Mouse (Mus musculus): ENCODE results near the gene Eif4a3. TPM values are rescaled to one million over a fixed set of nuclear protein-coding genes. Genes with fewer than 3 reads are reported as not detected.
"Not testable (repeated sequence)": the region's sequence is repeated elsewhere in the genome, so short reads cannot be mapped to it uniquely, and the experiment has no call there.

The Eif4a3 gene
- total RNA-seq, 2 experiments from 2014 or later: 147 to 181 TPM

GRCm38 (mm10) chr11:119252854-119253541 is 46.9 kb downstream of the Eif4a3 start:
- peak; percentile 77 for ATAC-seq (ENCODE audit: poor library complexity, severe bottlenecking)

GRCm38 (mm10) chr11:119250998-119251397 is 48.9 kb downstream of the Eif4a3 start:
- ATAC-seq (ENCODE audit: poor library complexity, severe bottlenecking): no peak

- ATAC-seq (ENCODE audit: poor library complexity, severe bottlenecking): peak; percentile 85
Measured at GRCm38 (mm10) chr11:119249011-119249410, 50.9 kb downstream of the Eif4a3 start.

GRCm38 (mm10) chr11:119245543-119245942 is 54.3 kb downstream of the Eif4a3 start:
- ATAC-seq (ENCODE audit: poor library complexity, severe bottlenecking): not testable (repeated sequence)

GRCm38 (mm10) chr11:119239480-119239879 is 60.4 kb downstream of the Eif4a3 start:
- ATAC-seq (ENCODE audit: poor library complexity, severe bottlenecking): no peak

Other genes with a start within 250 kb of the Eif4a3 start
- gene Cbx4, start 213.9 kb downstream of the Eif4a3 start, total RNA-seq (2015): 15.3 and 15.5 TPM in 2 replicates
- gene Cbx4, start 213.9 kb downstream of the Eif4a3 start, total RNA-seq (2017): 18.0 and 18.4 TPM in 2 replicates
- gene Tbc1d16, start 71.6 kb downstream of the Eif4a3 start, total RNA-seq (2015): 0.64 and 0.71 TPM in 2 replicates
- 0.53 and 0.59 TPM in 2 replicates for gene Tbc1d16, start 71.6 kb downstream of the Eif4a3 start, total RNA-seq (2017)
- gene Ccdc40, start 71.5 kb downstream of the Eif4a3 start, total RNA-seq (2015): 0.21 and 0.31 TPM in 2 replicates
- gene Ccdc40, start 71.5 kb downstream of the Eif4a3 start, total RNA-seq (2017): 0.65 and 1.1 TPM in 2 replicates
- 9.3 and 16.5 TPM in 2 replicates for gene Gaa, start 32.2 kb downstream of the Eif4a3 start, total RNA-seq (2015)
- 8.0 and 9.8 TPM in 2 replicates for gene Gaa, start 32.2 kb downstream of the Eif4a3 start, total RNA-seq (2017)
- not detected in 2 replicates for gene Card14, start 7.7 kb upstream of the Eif4a3 start, total RNA-seq (2015)
- gene Card14, start 7.7 kb upstream of the Eif4a3 start, total RNA-seq (2017): 0.04 TPM in 1 of 2 replicates, not detected in the other
- gene Sgsh, start 55.4 kb upstream of the Eif4a3 start, total RNA-seq (2015): 12.9 and 15.0 TPM in 2 replicates
- gene Sgsh, start 55.4 kb upstream of the Eif4a3 start, total RNA-seq (2017): 12.9 and 15.8 TPM in 2 replicates
- 4.8 and 6.0 TPM in 2 replicates for gene Slc26a11, start 55.5 kb upstream of the Eif4a3 start, total RNA-seq (2015)
- 1.2 and 3.4 TPM in 2 replicates for gene Slc26a11, start 55.5 kb upstream of the Eif4a3 start, total RNA-seq (2017)
- 108 and 121 TPM in 2 replicates for gene Rnf213, start 93.0 kb upstream of the Eif4a3 start, total RNA-seq (2015)
- gene Rnf213, start 93.0 kb upstream of the Eif4a3 start, total RNA-seq (2017): 70.7 and 84.8 TPM in 2 replicates
- 4.5 and 4.7 TPM in 2 replicates for gene Endov, start 191.3 kb upstream of the Eif4a3 start, total RNA-seq (2015)
- 5.3 and 5.6 TPM in 2 replicates for gene Endov, start 191.3 kb upstream of the Eif4a3 start, total RNA-seq (2017)
- not detected in 2 replicates for gene Nptx1, start 247.7 kb upstream of the Eif4a3 start, total RNA-seq (2015)
- gene Nptx1, start 247.7 kb upstream of the Eif4a3 start, total RNA-seq (2017): not detected in 2 replicates

Data from megakaryocyte, adult 5-6 weeks (primary cell).